Mouse (Mus musculus) ES-E14 (cell line): ENCODE data around the gene Fbln2.

Experiments used
- CHD2 ChIP-seq: IDR thresholded peaks from 2 replicates; pipeline ENCODE4 v1.6.1; 2014; ENCODE audit warnings: mild to moderate bottlenecking, low read depth, low read length, inconsistent platforms
- MAFK ChIP-seq: IDR thresholded peaks from 2 replicates; pipeline ENCODE4 v1.6.1; 2014; ENCODE audit warnings: mild to moderate bottlenecking, low read depth, low read length, inconsistent platforms; ENCODE audit not compliant: insufficient read depth
- ZNF384 ChIP-seq: IDR thresholded peaks from 2 replicates; pipeline ENCODE4 v1.6.1; 2012; ENCODE audit warnings: low read depth, low read length, inconsistent platforms

- TF ChIP-seq CHD2 (no peak), MAFK (no peak), ZNF384 (no peak)
Measured at GRCm38 (mm10) chr6:91260987-91261367, 48.7 kb downstream of the Fbln2 start.
